Comparison of ENCODE assay signal across 15 mouse cellular contexts in the genomic region with DNA sequence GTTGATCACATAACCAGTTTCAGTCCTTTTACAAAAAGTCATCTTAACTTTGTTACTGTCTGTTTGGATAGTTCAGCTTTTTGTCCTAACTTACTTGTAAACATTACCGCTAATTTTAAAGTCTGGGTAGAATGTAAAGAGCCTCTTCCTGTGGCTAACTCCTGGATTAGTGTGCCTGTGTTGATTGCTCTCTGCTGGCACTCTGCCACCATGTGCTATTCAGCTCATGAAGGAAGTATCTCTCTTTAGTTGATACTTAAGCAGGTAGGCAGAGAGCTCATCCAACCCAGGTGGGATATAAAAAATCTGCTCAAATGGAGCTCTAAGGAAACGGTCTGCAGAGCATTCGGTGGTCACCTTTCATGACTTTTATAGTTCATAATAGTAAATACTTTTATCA.
"Had no signal": no experiment of that assay in that cellular context is flagged by ENCODE, and none has a peak within 500 bp of the region (broad histone marks: within the 10 kb centered on the region; RNA-seq: fewer than 3 reads in every experiment).

No protein-coding gene starts in this region.

- H3K27me3 ChIP-seq: kidney, embryonic 15.5 days; limb, embryonic 15.5 days; liver, embryonic 12.5 days; neural tube, embryonic 15.5 days had no signal

- H3K4me3 ChIP-seq: kidney, embryonic 15.5 days; left cerebral cortex, adult 2 months; limb, embryonic 15.5 days; liver, embryonic 12.5 days; midbrain, embryonic 10.5 days; myocyte; neural tube, embryonic 15.5 days had no signal

- DNase-seq: kidney, adult 2 months; kidney, postnatal 14 days; lung, postnatal 36 days; midbrain, embryonic 14.5 days; right cerebral cortex, adult 18-20 months; right cerebral cortex, postnatal 25 days; thymus, postnatal 4 days had no signal

- H3K4me2 ChIP-seq: kidney, embryonic 15.5 days; limb, embryonic 15.5 days; liver, embryonic 12.5 days; neural tube, embryonic 15.5 days had no signal

- H3K27ac ChIP-seq: kidney, embryonic 15.5 days; left cerebral cortex, adult 2 months; limb, embryonic 15.5 days; liver, embryonic 12.5 days; midbrain, embryonic 10.5 days; neural tube, embryonic 15.5 days; stomach, postnatal 0 days had no signal

- ATAC-seq: liver, embryonic 12.5 days had no signal

- H3K9ac ChIP-seq: kidney, embryonic 15.5 days; limb, embryonic 15.5 days; liver, embryonic 12.5 days; neural tube, embryonic 15.5 days had no signal

- H3K4me1 ChIP-seq: liver, embryonic 12.5 days; midbrain, embryonic 10.5 days; neural tube, embryonic 15.5 days had no signal

- H3K9me3 ChIP-seq: kidney, embryonic 15.5 days; limb, embryonic 15.5 days; liver, embryonic 12.5 days; midbrain, embryonic 10.5 days; neural tube, embryonic 15.5 days had no signal
